Mouse (Mus musculus): ENCODE measurements around the gene Eif4e1b. TPM values are rescaled to one million over a fixed set of nuclear protein-coding genes. Genes with fewer than 3 reads are reported as not detected.

Eif4e1b gene
- total and polyA plus RNA-seq, 2 experiments from 2014 or later: not detected

DNA sequence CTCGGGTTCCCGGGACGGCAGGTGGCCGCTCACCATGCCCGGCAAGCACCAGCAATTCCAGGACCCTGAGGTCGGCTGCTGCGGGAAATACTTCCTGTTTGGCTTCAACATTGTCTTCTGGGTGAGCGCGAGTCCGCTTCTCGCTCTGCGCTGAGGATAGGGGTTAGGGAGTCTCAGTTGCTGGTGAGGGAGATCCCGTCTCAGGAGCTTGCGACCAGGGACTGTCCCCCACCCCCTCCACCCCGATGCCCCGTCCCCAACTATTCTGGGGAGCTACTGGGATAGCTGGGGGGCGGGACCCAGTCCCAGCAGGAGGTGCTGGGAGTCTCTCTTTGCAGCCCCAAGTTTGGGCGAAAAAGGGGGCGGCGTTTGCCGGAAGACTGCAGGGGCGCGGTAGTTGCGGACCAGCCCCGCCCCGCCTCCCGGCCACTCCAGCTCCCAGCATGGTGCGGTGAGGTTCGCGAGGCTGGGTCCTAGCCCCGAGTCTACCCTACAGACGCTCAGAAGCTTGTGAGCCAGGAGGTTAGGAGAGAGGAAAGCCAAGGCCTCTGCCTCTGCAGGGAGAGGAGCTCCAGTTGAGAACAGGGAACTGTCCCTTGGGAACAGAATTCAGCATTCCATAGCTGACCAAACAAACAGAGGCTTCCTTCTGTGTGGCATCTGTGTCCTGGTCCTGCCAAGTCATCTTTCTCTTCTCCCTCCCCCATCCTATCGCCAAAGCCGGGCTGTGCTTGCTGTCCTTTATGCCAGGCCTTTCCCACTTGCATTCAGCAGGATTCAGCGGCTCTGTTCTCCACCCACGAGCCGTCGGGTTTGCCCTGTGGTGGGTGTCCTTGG is 6.0 kb downstream of the Eif4e1b start:
- Histone ChIP-seq H3K4me2 (ENCODE audit: low read depth, low read length) (peak overlapping the region; percentile 92), H3K4me3 (ENCODE audit: low read length) (peak overlapping the region; percentile 61), H3K27me3 (ENCODE audit: insufficient read depth, low read length) (no peaks in the 10 kb centered on the region), H3K4me1 (ENCODE audit: insufficient read depth, low read length) (no peaks in the 10 kb centered on the region), H3K36me3 (ENCODE audit: insufficient read depth, low read length) (no peaks in the 10 kb centered on the region), H3K27ac (peak overlapping the region; percentile 56; the same call in 1 of the 2 replicates), H3K9me3 (ENCODE audit: low read length) (no peaks in the 10 kb centered on the region), H3K9ac (replicated peaks; ENCODE audit: low read length) (peak overlapping the region; percentile 64)
- 1% methylated on average over 38 of the region's 38 CpGs for WGBS
- peak; percentile 59 for DNase-seq (ENCODE audit: low spot score)
- TF ChIP-seq CTCF (IDR thresholded peaks at IDR 0.05; ENCODE audit: low read depth): no peak
- ATAC-seq: peak; percentile 47

DNA sequence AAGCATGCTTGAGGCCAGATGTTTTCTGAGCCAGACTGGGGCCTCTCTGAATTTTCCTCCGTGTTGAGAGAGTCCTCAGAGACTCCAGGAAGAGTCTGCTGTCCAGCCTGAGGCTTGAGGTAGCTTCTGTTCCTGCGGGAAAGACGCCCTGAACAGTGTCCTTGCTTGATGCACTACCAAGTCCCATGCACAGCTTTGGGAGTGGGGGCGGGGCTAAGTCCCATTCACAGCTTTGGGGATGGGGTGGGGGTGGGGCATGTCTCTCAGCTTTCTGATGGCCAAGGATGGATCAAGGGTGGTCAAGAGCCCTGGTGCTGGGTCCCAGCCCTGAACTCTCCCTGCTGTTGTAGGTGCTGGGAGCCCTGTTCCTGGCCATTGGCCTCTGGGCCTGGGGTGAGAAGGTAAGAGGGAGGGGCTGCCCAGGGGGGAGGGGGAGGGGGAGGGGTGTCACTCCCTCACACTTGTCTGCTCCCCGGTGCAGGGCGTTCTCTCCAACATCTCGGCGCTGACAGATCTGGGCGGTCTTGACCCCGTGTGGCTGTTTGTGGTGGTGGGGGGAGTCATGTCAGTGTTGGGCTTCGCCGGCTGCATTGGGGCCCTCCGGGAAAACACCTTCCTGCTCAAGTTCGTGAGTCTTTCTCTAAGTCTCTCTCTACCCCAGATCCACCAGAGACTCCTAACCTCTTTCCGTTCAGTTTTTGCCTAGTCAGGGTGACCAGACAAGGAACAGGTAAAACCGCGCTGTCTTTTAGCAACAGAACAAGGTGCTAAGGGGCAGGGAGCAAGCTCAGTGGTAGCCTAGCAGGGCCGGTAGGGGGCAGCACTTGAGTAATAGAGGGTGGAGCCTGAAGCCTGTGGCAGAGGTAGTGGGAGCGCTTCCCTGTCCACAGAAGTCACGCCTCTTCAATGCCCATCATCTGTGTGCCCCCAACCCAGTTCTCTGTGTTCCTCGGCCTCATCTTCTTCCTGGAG is 8.7 kb downstream of the Eif4e1b start:
- TF ChIP-seq CTCF (IDR thresholded peaks at IDR 0.05; ENCODE audit: low read depth): peak; percentile 50
- Histone ChIP-seq H3K4me1 (ENCODE audit: insufficient read depth, low read length) (no peaks in the 10 kb centered on the region), H3K4me2 (ENCODE audit: low read depth, low read length) (no peak overlapping the region), H3K9ac (replicated peaks; ENCODE audit: low read length) (no peak overlapping the region), H3K4me3 (ENCODE audit: low read length) (no peak overlapping the region), H3K36me3 (ENCODE audit: insufficient read depth, low read length) (no peaks in the 10 kb centered on the region), H3K27me3 (ENCODE audit: insufficient read depth, low read length) (no peaks in the 10 kb centered on the region), H3K9me3 (ENCODE audit: low read length) (no peaks in the 10 kb centered on the region), H3K27ac (no peak overlapping the region)
- WGBS: 24% methylated on average over 21 of the region's 21 CpGs
- DNase-seq (ENCODE audit: low spot score) (no peak), ATAC-seq (no peak)

GRCm38 (mm10) chr13:54794002-54794577 is 10.3 kb downstream of the Eif4e1b start:
- no peak for ATAC-seq
- Histone ChIP-seq H3K9ac (replicated peaks; ENCODE audit: low read length) (no peak overlapping the region), H3K4me2 (ENCODE audit: low read depth, low read length) (no peak overlapping the region), H3K4me1 (ENCODE audit: insufficient read depth, low read length) (no peaks in the 10 kb centered on the region), H3K27ac (no peak overlapping the region), H3K36me3 (ENCODE audit: insufficient read depth, low read length) (no peaks in the 10 kb centered on the region), H3K9me3 (ENCODE audit: low read length) (no peaks in the 10 kb centered on the region), H3K4me3 (ENCODE audit: low read length) (no peak overlapping the region), H3K27me3 (ENCODE audit: insufficient read depth, low read length) (no peaks in the 10 kb centered on the region)
- DNase-seq (ENCODE audit: low spot score): no peak
- TF ChIP-seq CTCF (IDR thresholded peaks at IDR 0.05; ENCODE audit: low read depth): no peak
- WGBS: 73% methylated on average over 16 of the region's 16 CpGs

- no peaks in the 10 kb centered on the region for H3K27me3 ChIP-seq (ENCODE audit: insufficient read depth, low read length)
- ATAC-seq: no peak
- no peak overlapping the region for H3K4me3 ChIP-seq (ENCODE audit: low read length)
- H3K27ac ChIP-seq: no peak overlapping the region
- 0 out of 2 replicates have a peak, but pooled peaks cover under 1% of the 10 kb centered on the region for H3K4me1 ChIP-seq (ENCODE audit: insufficient read depth, low read length)
- no peaks in the 10 kb centered on the region for H3K9me3 ChIP-seq (ENCODE audit: low read length)
- H3K9ac ChIP-seq (replicated peaks; ENCODE audit: low read length): no peak overlapping the region
- H3K4me2 ChIP-seq (ENCODE audit: low read depth, low read length): no peak overlapping the region
- TF ChIP-seq CTCF (IDR thresholded peaks at IDR 0.05; ENCODE audit: low read depth): peak; percentile 33; the same call in 1 of the 2 replicates
- H3K36me3 ChIP-seq (ENCODE audit: insufficient read depth, low read length): no peaks in the 10 kb centered on the region
- no peak for DNase-seq (ENCODE audit: low spot score)
- WGBS: 49% methylated on average over 5 of the region's 5 CpGs
Observed at GRCm38 (mm10) chr13:54794843-54795242, 11.0 kb downstream of the Eif4e1b start.

- no peak; the same call in 1 of the 2 replicates for ATAC-seq
- no peaks in the 10 kb centered on the region for H3K36me3 ChIP-seq (ENCODE audit: insufficient read depth, low read length)
- WGBS: 36% methylated on average over 4 of the region's 4 CpGs
- DNase-seq (ENCODE audit: low spot score): peak; percentile 73
- no peak overlapping the region for H3K4me3 ChIP-seq (ENCODE audit: low read length)
- H3K9ac ChIP-seq (replicated peaks; ENCODE audit: low read length): no peak overlapping the region
- H3K27me3 ChIP-seq (ENCODE audit: insufficient read depth, low read length): no peaks in the 10 kb centered on the region
- H3K27ac ChIP-seq: no peak overlapping the region
- 0 out of 2 replicates have a peak, but pooled peaks cover 3% of the 10 kb centered on the region for H3K4me1 ChIP-seq (ENCODE audit: insufficient read depth, low read length)
- no peak overlapping the region for H3K4me2 ChIP-seq (ENCODE audit: low read depth, low read length)
- no peaks in the 10 kb centered on the region for H3K9me3 ChIP-seq (ENCODE audit: low read length)
- TF ChIP-seq CTCF (IDR thresholded peaks at IDR 0.05; ENCODE audit: low read depth): peak; percentile 99
Observed at GRCm38 (mm10) chr13:54797356-54797755, 13.6 kb downstream of the Eif4e1b start.
